Mouse (Mus musculus) liver, embryonic 13.5 days (tissue): ENCODE results near the gene Gsto1. TPM values are rescaled to one million over a fixed set of nuclear protein-coding genes. Genes with fewer than 3 reads are reported as not detected.

Source experiments
- ATAC-seq: fragments of 200-750 bp; cut with Nextera tagmentation; 2 replicates; pipeline ENCODE4 v1.8.0; 2017; ENCODE audit warnings: low read depth, mild to moderate bottlenecking, moderate number of reproducible peaks, moderate library complexity
- DNase-seq: peaks from one replicate; pipeline ENCODE4 v3.0.0; 2022
- H3K27ac ChIP-seq: fragments of 300-500 bp; sonication (generic); 2 replicates; pipeline ENCODE4 v1.5.1; 2015; ENCODE audit warnings: moderate library complexity, mild to moderate bottlenecking, inconsistent platforms
- H3K27me3 ChIP-seq: fragments of 300-500 bp; sonication (generic); 2 replicates; pipeline ENCODE4 v1.6.1; 2015; ENCODE audit warnings: mild to moderate bottlenecking, inconsistent platforms
- H3K36me3 ChIP-seq: fragments of 300-500 bp; sonication (generic); 2 replicates; pipeline ENCODE4 v1.6.1; 2015; ENCODE audit warnings: mild to moderate bottlenecking, inconsistent platforms
- H3K4me1 ChIP-seq: fragments of 300-500 bp; sonication (generic); replicated peaks from 2 replicates; pipeline ENCODE4 v1.6.1; 2015; ENCODE audit warnings: inconsistent platforms
- H3K4me2 ChIP-seq: fragments of 300-500 bp; sonication (generic); 2 replicates; pipeline ENCODE4 v1.6.1; 2015; ENCODE audit warnings: inconsistent platforms, mild to moderate bottlenecking, moderate library complexity
- H3K4me3 ChIP-seq: fragments of 300-500 bp; sonication (generic); replicated peaks from 2 replicates; pipeline ENCODE4 v1.5.1; 2015; ENCODE audit warnings: mild to moderate bottlenecking, inconsistent platforms
- H3K9ac ChIP-seq: fragments of 300-500 bp; sonication (generic); 2 replicates; pipeline ENCODE4 v1.6.1; 2015; ENCODE audit warnings: mild to moderate bottlenecking, inconsistent platforms
- H3K9me3 ChIP-seq: fragments of 300-500 bp; sonication (generic); replicated peaks from 2 replicates; pipeline ENCODE4 v1.6.1; 2016; ENCODE audit warnings: inconsistent platforms
- WGBS: fragments of 180-500 bp; shearing (Covaris S2); methylation state at CpG from one replicate; pipeline ENCODE4 v1.1.7; 2015; ENCODE audit not compliant: insufficient replicate concordance; 5-methylcytosine and 5-hydroxymethylcytosine counted together
- polyA plus RNA-seq: library from polyadenylated mRNA; unstranded; fragments of >200 nt; fragmentation: Nextera tagmentation; extraction: Ambion mirVana; gene quantifications from 2 replicates; pipeline ENCODE4 v1.2.1, GENCODE M21; 2015

Gene Gsto1
- polyA plus RNA-seq = 117 and 139 TPM in 2 replicates

- Histone ChIP-seq H3K9ac (peak within 1 kb of the TSS; percentile 69), H3K4me1 (peaks cover 22% of the 10 kb centered on the region), H3K36me3 (peaks cover 15% of the 10 kb centered on the region), H3K27me3 (peaks cover 4% of the 10 kb centered on the region; the same call in 1 of the 2 replicates), H3K9me3 (no peaks in the 10 kb centered on the region), H3K4me3 (peak within 1 kb of the TSS; percentile 66), H3K4me2 (peak within 1 kb of the TSS; percentile 89), H3K27ac (peak within 1 kb of the TSS; percentile 72)
- WGBS = under 1% methylated on average over 60 of the region's 60 CpGs
- peak; percentile 75 for DNase-seq
- ATAC-seq = peak; percentile 86
These were observed at the start of gene Gsto1 for GRCm38 (mm10) chr19:47854796-47855783. TSS of gene Gsto1 (plus strand) at chr19:47854970.

- Histone ChIP-seq H3K4me3 (no peak overlapping the region), H3K9me3 (no peaks in the 10 kb centered on the region), H3K36me3 (no peaks in the 10 kb centered on the region), H3K27ac (no peak overlapping the region), H3K27me3 (no peaks in the 10 kb centered on the region), H3K9ac (no peak overlapping the region), H3K4me1 (no peaks in the 10 kb centered on the region), H3K4me2 (no peak overlapping the region)
- 68% methylated on average over 10 of the region's 10 CpGs for WGBS
- no peak for ATAC-seq
- no peak for DNase-seq
These were observed 42.7 kb upstream of the Gsto1 start for GRCm38 (mm10) chr19:47812091-47812490.

GRCm38 (mm10) chr19:47814721-47815120 lies 40.0 kb upstream of the Gsto1 start:
- Histone ChIP-seq H3K27ac (no peak overlapping the region), H3K9me3 (no peaks in the 10 kb centered on the region), H3K9ac (no peak overlapping the region), H3K4me1 (no peaks in the 10 kb centered on the region), H3K4me3 (no peak overlapping the region), H3K27me3 (no peaks in the 10 kb centered on the region), H3K4me2 (no peak overlapping the region), H3K36me3 (no peaks in the 10 kb centered on the region)
- ATAC-seq (no peak), DNase-seq (no peak)
- 64% methylated on average over 5 of the region's 5 CpGs for WGBS

- Histone ChIP-seq H3K36me3 (no peaks in the 10 kb centered on the region), H3K4me1 (no peaks in the 10 kb centered on the region), H3K27ac (no peak overlapping the region), H3K4me2 (no peak overlapping the region), H3K27me3 (peaks cover 8% of the 10 kb centered on the region), H3K9me3 (no peaks in the 10 kb centered on the region), H3K9ac (no peak overlapping the region), H3K4me3 (no peak overlapping the region)
- DNase-seq (no peak), ATAC-seq (no peak)
- 67% methylated on average over 9 of the region's 9 CpGs for WGBS
These were observed 37.1 kb upstream of the Gsto1 start for GRCm38 (mm10) chr19:47817692-47818091.

GRCm38 (mm10) chr19:47820832-47821493 lies 33.8 kb upstream of the Gsto1 start:
- DNase-seq (peak; percentile 31), ATAC-seq (no peak)
- H3K4me1 ChIP-seq = no peaks in the 10 kb centered on the region
- H3K4me2 ChIP-seq = no peak overlapping the region
- WGBS = 15% methylated on average over 8 of the region's 9 CpGs
- H3K36me3 ChIP-seq = no peaks in the 10 kb centered on the region
- H3K9ac ChIP-seq = no peak overlapping the region
- H3K27ac ChIP-seq = no peak overlapping the region
- H3K4me3 ChIP-seq = no peak overlapping the region
- peaks cover 11% of the 10 kb centered on the region for H3K27me3 ChIP-seq
- no peaks in the 10 kb centered on the region for H3K9me3 ChIP-seq

GRCm38 (mm10) chr19:47821494-47821872 lies 33.3 kb upstream of the Gsto1 start:
- Histone ChIP-seq H3K9me3 (no peaks in the 10 kb centered on the region), H3K4me2 (no peak overlapping the region), H3K4me1 (no peaks in the 10 kb centered on the region), H3K27me3 (peaks cover 11% of the 10 kb centered on the region), H3K4me3 (no peak overlapping the region), H3K36me3 (no peaks in the 10 kb centered on the region), H3K9ac (no peak overlapping the region), H3K27ac (no peak overlapping the region)
- ATAC-seq (no peak), DNase-seq (no peak)
- 21% methylated on average over 7 of the region's 7 CpGs for WGBS

GRCm38 (mm10) chr19:47822143-47822796 lies 32.5 kb upstream of the Gsto1 start:
- Histone ChIP-seq H3K9ac (no peak overlapping the region), H3K27me3 (peaks cover 11% of the 10 kb centered on the region), H3K4me1 (no peaks in the 10 kb centered on the region), H3K36me3 (no peaks in the 10 kb centered on the region), H3K9me3 (no peaks in the 10 kb centered on the region), H3K4me2 (no peak overlapping the region), H3K4me3 (no peak overlapping the region), H3K27ac (no peak overlapping the region)
- no peak for DNase-seq
- ATAC-seq = no peak
- 16% methylated on average over 8 of the region's 8 CpGs for WGBS

GRCm38 (mm10) chr19:47824026-47824425 lies 30.7 kb upstream of the Gsto1 start:
- no peak for DNase-seq

GRCm38 (mm10) chr19:47829913-47830450 lies 24.8 kb upstream of the Gsto1 start:
- no peaks in the 10 kb centered on the region for H3K9me3 ChIP-seq
- no peak overlapping the region for H3K4me2 ChIP-seq
- DNase-seq (no peak), ATAC-seq (no peak)
- H3K4me3 ChIP-seq = no peak overlapping the region
- no peak overlapping the region for H3K27ac ChIP-seq
- no peak overlapping the region for H3K9ac ChIP-seq
- no peaks in the 10 kb centered on the region for H3K36me3 ChIP-seq
- WGBS = 69% methylated on average over 14 of the region's 14 CpGs
- H3K27me3 ChIP-seq = no peaks in the 10 kb centered on the region
- no peaks in the 10 kb centered on the region for H3K4me1 ChIP-seq

More at GRCm38 (mm10) chr19:47824026-47824425, 30.7 kb upstream of the Gsto1 start:
- Histone ChIP-seq H3K27me3 (peaks cover 11% of the 10 kb centered on the region), H3K9me3 (no peaks in the 10 kb centered on the region), H3K27ac (no peak overlapping the region), H3K4me3 (no peak overlapping the region), H3K4me1 (no peaks in the 10 kb centered on the region), H3K36me3 (no peaks in the 10 kb centered on the region), H3K4me2 (no peak overlapping the region), H3K9ac (no peak overlapping the region)
- no peak for ATAC-seq
- 70% methylated on average over 5 of the region's 5 CpGs for WGBS

- 77% methylated on average over 8 of the region's 8 CpGs for WGBS
- no peak overlapping the region for H3K4me3 ChIP-seq
- no peaks in the 10 kb centered on the region for H3K9me3 ChIP-seq
- no peak overlapping the region for H3K9ac ChIP-seq
- ATAC-seq (no peak), DNase-seq (no peak)
- peaks cover 5% of the 10 kb centered on the region; the same call in 1 of the 2 replicates for H3K27me3 ChIP-seq
- no peaks in the 10 kb centered on the region for H3K36me3 ChIP-seq
- H3K27ac ChIP-seq = no peak overlapping the region
- H3K4me1 ChIP-seq = no peaks in the 10 kb centered on the region
- H3K4me2 ChIP-seq = no peak overlapping the region
These were observed 23.7 kb upstream of the Gsto1 start for GRCm38 (mm10) chr19:47831111-47831510.

- no peak overlapping the region for H3K4me2 ChIP-seq
- ATAC-seq (no peak), DNase-seq (no peak)
- H3K9me3 ChIP-seq = no peaks in the 10 kb centered on the region
- H3K27ac ChIP-seq = no peak overlapping the region
- H3K27me3 ChIP-seq = peaks cover 17% of the 10 kb centered on the region
- 74% methylated on average over 16 of the region's 16 CpGs for WGBS
- no peaks in the 10 kb centered on the region for H3K36me3 ChIP-seq
- no peak overlapping the region for H3K9ac ChIP-seq
- no peak overlapping the region for H3K4me3 ChIP-seq
- peaks cover 5% of the 10 kb centered on the region; the same call in 1 of the 2 replicates for H3K4me1 ChIP-seq
These were observed 22.5 kb upstream of the Gsto1 start for GRCm38 (mm10) chr19:47832316-47832715.
